Mouse (Mus musculus) CD4-positive, CD25-positive, alpha-beta regulatory T cell, adult 9 weeks (primary cell): ENCODE measurements around the gene Znrf4. TPM values are rescaled to one million over a fixed set of nuclear protein-coding genes. Genes with fewer than 3 reads are reported as not detected.

ENCODE experiments used
- polyA plus RNA-seq: library from polyadenylated mRNA; unstranded; fragments of 100-300 nt; shearing (Covaris generic); gene quantifications from one replicate; pipeline ENCODE4 v1.2.1, GENCODE M21; 2017

Gene Znrf4
- polyA plus RNA-seq = not detected

GRCm38 (mm10) chr17:56512310-56512709 is at the start of gene Znrf4:
Gene Znrf4 (minus strand): TSS chr17:56512431.

DNA sequence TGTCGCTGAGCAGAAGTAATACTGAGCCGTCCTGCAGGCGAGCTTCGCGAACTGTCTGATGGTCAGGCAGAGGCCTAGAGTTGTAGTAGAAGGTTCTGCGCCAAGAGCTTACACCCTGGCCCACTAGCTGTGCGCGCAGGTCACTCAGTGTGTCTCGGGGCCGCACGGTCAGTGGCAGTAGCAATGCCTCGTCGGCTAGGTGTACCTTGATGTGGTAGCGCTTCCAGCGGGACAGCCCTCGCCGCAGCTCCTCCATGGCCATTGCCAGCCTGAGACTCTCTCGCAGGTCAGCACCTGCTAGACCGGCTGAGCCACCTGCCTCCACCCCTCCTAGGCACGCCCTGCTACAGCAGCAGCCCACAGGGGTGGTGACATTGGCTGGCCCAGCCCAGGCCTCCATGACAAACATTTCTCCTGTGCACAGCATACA is 41.9 kb upstream of the Znrf4 start, which contains the start of gene Gm20219:
Gene Gm20219, minus strand, starts transcription at position 266 of the 430 bp plus-strand sequence.

GRCm38 (mm10) chr17:56476402-56476752 is 35.9 kb downstream of the Znrf4 start, which contains the start of gene Ptprs:
Gene Ptprs (minus strand): TSS chr17:56476483.

Other genes with a start within 250 kb of the Znrf4 start
- 9.7 TPM for gene Ticam1, start 235.6 kb downstream of the Znrf4 start, polyA plus RNA-seq
- 42.3 TPM for gene Plin3, start 219.6 kb downstream of the Znrf4 start, polyA plus RNA-seq
- gene Arrdc5, start 212.1 kb downstream of the Znrf4 start, polyA plus RNA-seq = not detected
- 14.2 TPM for gene Uhrf1, start 209.1 kb downstream of the Znrf4 start, polyA plus RNA-seq
- gene Kdm4b, start 186.4 kb downstream of the Znrf4 start, polyA plus RNA-seq = 8.6 TPM
- 7.9 TPM for gene Ptprs, start 35.9 kb downstream of the Znrf4 start, polyA plus RNA-seq
- 1.2 TPM for gene Gm20219, start 42.0 kb upstream of the Znrf4 start, polyA plus RNA-seq
- 138 TPM for gene Safb2, start 72.2 kb upstream of the Znrf4 start, polyA plus RNA-seq
- 103 TPM for gene Safb, start 72.4 kb upstream of the Znrf4 start, polyA plus RNA-seq
- 264 TPM for gene 2410015M20Rik, start 97.3 kb upstream of the Znrf4 start, polyA plus RNA-seq
- 2,587 TPM for gene Rpl36, start 101.0 kb upstream of the Znrf4 start, polyA plus RNA-seq
- 8.6 TPM for gene Lonp1, start 114.5 kb upstream of the Znrf4 start, polyA plus RNA-seq
- gene Catsperd, start 115.7 kb upstream of the Znrf4 start, polyA plus RNA-seq = 2.0 TPM
- 109 TPM for gene Ranbp3, start 160.9 kb upstream of the Znrf4 start, polyA plus RNA-seq
- gene Ndufa11, start 205.3 kb upstream of the Znrf4 start, polyA plus RNA-seq = 307 TPM
- gene Vmac, start 205.6 kb upstream of the Znrf4 start, polyA plus RNA-seq = 6.8 TPM
- gene Nrtn, start 245.1 kb upstream of the Znrf4 start, polyA plus RNA-seq = not detected